ENCODE assay signal across 9 mouse cellular contexts in the genomic region with DNA sequence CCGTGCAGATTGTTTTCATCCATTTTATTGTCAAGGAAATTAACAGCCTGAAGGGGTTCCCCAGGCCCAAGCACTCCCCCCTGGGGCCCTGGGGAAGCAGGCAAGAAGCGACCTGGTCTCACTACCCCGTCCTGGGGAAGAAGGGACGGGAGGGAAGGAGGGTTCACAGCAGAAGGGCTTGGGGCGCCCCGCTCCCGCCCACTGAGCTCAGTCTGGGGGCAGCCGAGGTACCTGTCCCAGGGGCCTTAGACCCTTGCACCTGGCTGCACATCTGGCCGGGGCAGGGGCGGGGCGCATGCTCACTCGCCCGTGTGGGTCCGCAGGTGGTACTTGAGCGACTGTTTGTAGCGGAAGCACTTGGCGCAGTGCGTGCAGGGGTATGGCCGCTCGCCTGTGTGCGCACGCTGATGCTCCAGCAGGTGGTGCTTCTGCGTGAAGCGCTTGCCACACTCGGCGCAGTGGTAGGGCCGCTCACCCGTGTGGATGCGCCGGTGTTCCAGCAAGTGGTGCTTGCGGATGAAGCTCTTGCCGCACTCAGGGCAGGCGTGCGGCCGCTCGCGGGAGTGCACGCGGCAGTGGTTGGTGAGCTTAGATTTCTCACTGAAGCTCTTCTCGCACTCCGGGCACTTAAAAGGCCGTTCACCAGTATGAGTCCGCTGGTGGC. TPM values are rescaled to one million over a fixed set of nuclear protein-coding genes. Genes with fewer than 3 reads are reported as not detected.
DNase-seq lines count a peak whose midpoint lies in the region; ATAC-seq lines count a peak whose summit lies in the region.
"Had no signal": no experiment of that assay in that cellular context is flagged by ENCODE, and none has a peak within 500 bp of the region (broad histone marks: within the 10 kb centered on the region; RNA-seq: fewer than 3 reads in every experiment).

No protein-coding gene starts in this region.

- peak; percentile 25 to 57 for DNase-seq in layer of hippocampus, adult 18-20 months (ENCODE audit: low spot score in 2 of 2)
- no peak for DNase-seq in layer of hippocampus, adult 8-10 months (ENCODE audit: low spot score in 2 of 2)
- peak; percentile 43 for DNase-seq in brain, adult 2 months (ENCODE audit: low read depth, low spot score)
- peak; percentile 36 for DNase-seq in forebrain, embryonic 14.5 days (ENCODE audit: low spot score)
- DNase-seq in ovary, adult 18-20 months (ENCODE audit: low spot score): no peak
- no peak for DNase-seq in adrenal gland, adult 18-20 months (ENCODE audit: low spot score in 2 of 2)
- no peak for DNase-seq in layer of hippocampus, postnatal 14 days (ENCODE audit: low spot score in 2 of 2)
- DNase-seq: lung, postnatal 36 days had no signal

- H3K4me1 ChIP-seq in forebrain, embryonic 14.5 days (ENCODE audit: control insufficient read depth, insufficient read depth, low read length): no peaks in the 10 kb centered on the region
- H3K4me1 ChIP-seq in midbrain, embryonic 16.5 days (ENCODE audit: control insufficient read depth, insufficient read depth, low read length): peaks cover 9% of the 10 kb centered on the region

- H3K27ac ChIP-seq in forebrain, embryonic 14.5 days (ENCODE audit: low read depth, low read length): no peak overlapping the region
- no peak overlapping the region for H3K27ac ChIP-seq in midbrain, embryonic 16.5 days (ENCODE audit: low read length)

- ATAC-seq in forebrain, embryonic 14.5 days: peak; percentile 55
- peak; percentile 63 for ATAC-seq in midbrain, embryonic 16.5 days

- H3K4me3 ChIP-seq in forebrain, embryonic 14.5 days (ENCODE audit: low read depth, low read length): no peak overlapping the region
- H3K4me3 ChIP-seq in midbrain, embryonic 16.5 days (ENCODE audit: low read depth, low read length): no peak overlapping the region

- peaks cover 15% of the 10 kb centered on the region for H3K9me3 ChIP-seq in forebrain, embryonic 14.5 days (replicated peaks; ENCODE audit: control insufficient read depth, low read length)
- H3K9me3 ChIP-seq in midbrain, embryonic 16.5 days (replicated peaks; ENCODE audit: control insufficient read depth, low read length, poor library complexity, severe bottlenecking): peaks cover 12% of the 10 kb centered on the region

- H3K27me3 ChIP-seq in forebrain, embryonic 14.5 days (replicated peaks; ENCODE audit: control insufficient read depth, insufficient read depth, low read length): no peaks in the 10 kb centered on the region
- H3K27me3 ChIP-seq in midbrain, embryonic 16.5 days (ENCODE audit: control insufficient read depth, insufficient read depth, low read depth, low read length): no peaks in the 10 kb centered on the region

- 55% methylated on average over 43 of the region's 43 CpGs for WGBS in forebrain, embryonic 14.5 days
- 68% methylated on average over 43 of the region's 43 CpGs for WGBS in midbrain, embryonic 16.5 days

- H3K9ac ChIP-seq in forebrain, embryonic 14.5 days (ENCODE audit: low read length): no peak overlapping the region
- H3K9ac ChIP-seq in midbrain, embryonic 16.5 days (ENCODE audit: low read depth, low read length): no peak overlapping the region

- H3K36me3 ChIP-seq in forebrain, embryonic 14.5 days (ENCODE audit: control insufficient read depth, insufficient read depth, low read length): peaks cover 67% of the 10 kb centered on the region
- H3K36me3 ChIP-seq in midbrain, embryonic 16.5 days (ENCODE audit: control insufficient read depth, insufficient read depth, low read length): peaks cover 63% of the 10 kb centered on the region

- no peak overlapping the region for H3K4me2 ChIP-seq in forebrain, embryonic 14.5 days (ENCODE audit: low read length)
- no peak overlapping the region for H3K4me2 ChIP-seq in midbrain, embryonic 16.5 days (ENCODE audit: low read length)

RNA-seq across cellular contexts. Expression of gene Zfp777, which starts 24.2 kb away (rescaled TPM):
- 10 to 100 TPM; 30.9 to 34.3 TPM for total RNA-seq in layer of hippocampus, adult 18-20 months (2021)
- total RNA-seq in layer of hippocampus, adult 8-10 months (2022): 10 to 100 TPM; 32.7 to 40.3 (median 37.8) TPM
- 7.5 and 8.0 TPM in 2 replicates for polyA plus RNA-seq in forebrain, embryonic 14.5 days (2014; fragmentation: Nextera tagmentation; extraction: Ambion mirVana)
- 14.1 TPM in 2 replicates for polyA plus RNA-seq in midbrain, embryonic 16.5 days (2015; fragmentation: Nextera tagmentation; extraction: Ambion mirVana)
- total RNA-seq in adrenal gland, adult 18-20 months (2021): 10 to 100 TPM; 18.9 to 26.0 TPM
- total RNA-seq in layer of hippocampus, postnatal 14 days (2021): 10 to 100 TPM; 37.3 to 43.7 TPM

Comparison
In these comparisons a context has a peak if more than half of its experiments do, and no peak if none do; other contexts are left out.
1. DNase-seq: peak in layer of hippocampus, adult 18-20 months (2 of 2), brain, adult 2 months (single experiment) and forebrain, embryonic 14.5 days (single experiment); none in layer of hippocampus, adult 8-10 months (0 of 2), ovary, adult 18-20 months (single experiment), adrenal gland, adult 18-20 months (0 of 2) and layer of hippocampus, postnatal 14 days (0 of 2).